Mouse (Mus musculus) E14TG2a.4 (cell line): ENCODE results near the gene Gm5294.

Source experiments
- H3K27me3 ChIP-seq: 2 replicates; pipeline ENCODE4 v1.6.1; 2014; ENCODE audit warnings: low read length, control low read depth; ENCODE audit not compliant: insufficient read depth
- H3K36me3 ChIP-seq: 2 replicates; pipeline ENCODE4 v1.6.1; 2014; ENCODE audit warnings: low read length, control low read depth; ENCODE audit not compliant: insufficient read depth
- H3K4me1 ChIP-seq: replicated peaks from 2 replicates; pipeline ENCODE4 v1.6.1; 2014; ENCODE audit warnings: low read depth, low read length, control low read depth
- H3K4me3 ChIP-seq: replicated peaks from 2 replicates; pipeline ENCODE4 v1.5.1; 2014; ENCODE audit warnings: mild to moderate bottlenecking, low read length
- H3K9me3 ChIP-seq: 2 replicates; pipeline ENCODE4 v1.6.1; 2014; ENCODE audit warnings: low read length, control low read depth
- CTCF ChIP-seq: conservative IDR thresholded peaks from 2 replicates; pipeline ENCODE4 v1.5.1; 2014; ENCODE audit warnings: low read length
- NANOG ChIP-seq: IDR thresholded peaks from 2 replicates; pipeline ENCODE4 v1.6.1; 2014; ENCODE audit warnings: borderline replicate concordance, low read length, mixed read lengths
- POU5F1 ChIP-seq: IDR thresholded peaks from 2 replicates; pipeline ENCODE4 v1.6.1; 2014; ENCODE audit warnings: low read length, borderline replicate concordance

Gene Gm5294

GRCm38 (mm10) chr5:138819780-138820179, at the start of gene Gm5294:
Gm5294 (plus strand) TSS chr5:138820080.
- peaks cover 68% of the 10 kb centered on the region for H3K27me3 ChIP-seq
- peaks cover 6% of the 10 kb centered on the region for H3K9me3 ChIP-seq
- H3K4me3 ChIP-seq, result peak within 1 kb of the TSS; percentile 73
- H3K4me1 ChIP-seq, result peaks cover 22% of the 10 kb centered on the region
- TF ChIP-seq POU5F1 (no peak), NANOG (no peak), CTCF (no peak)
- H3K36me3 ChIP-seq, result no peaks in the 10 kb centered on the region

GRCm38 (mm10) chr5:138775096-138775495, 44.8 kb upstream of the Gm5294 start:
- no peak overlapping the region for H3K4me3 ChIP-seq
- no peaks in the 10 kb centered on the region for H3K9me3 ChIP-seq
- no peaks in the 10 kb centered on the region for H3K36me3 ChIP-seq
- peaks cover 8% of the 10 kb centered on the region for H3K4me1 ChIP-seq
- no peaks in the 10 kb centered on the region for H3K27me3 ChIP-seq
- no peak for TF ChIP-seq NANOG

- no peak overlapping the region for H3K4me3 ChIP-seq
- no peaks in the 10 kb centered on the region for H3K36me3 ChIP-seq
- H3K4me1 ChIP-seq, result peaks cover 8% of the 10 kb centered on the region
- TF ChIP-seq POU5F1, result no peak
- no peak for TF ChIP-seq NANOG
- TF ChIP-seq CTCF, result no peak
- H3K9me3 ChIP-seq, result peaks cover 3% of the 10 kb centered on the region; the same call in 1 of the 2 replicates
- no peaks in the 10 kb centered on the region for H3K27me3 ChIP-seq
Observed at GRCm38 (mm10) chr5:138776346-138776745, 43.5 kb upstream of the Gm5294 start.

- Histone ChIP-seq H3K36me3 (no peaks in the 10 kb centered on the region), H3K9me3 (peaks cover 11% of the 10 kb centered on the region; the same call in 1 of the 2 replicates)
- no peak for TF ChIP-seq NANOG
- no peak for TF ChIP-seq CTCF
- no peak for TF ChIP-seq POU5F1
Observed at GRCm38 (mm10) chr5:138778731-138779463, 41.0 kb upstream of the Gm5294 start.

GRCm38 (mm10) chr5:138779655-138780054, 40.2 kb upstream of the Gm5294 start:
- H3K27me3 ChIP-seq, result no peaks in the 10 kb centered on the region
- TF ChIP-seq NANOG (no peak), CTCF (no peak), POU5F1 (no peak)
- peaks cover 11% of the 10 kb centered on the region; the same call in 1 of the 2 replicates for H3K9me3 ChIP-seq
- no peak overlapping the region for H3K4me3 ChIP-seq
- H3K36me3 ChIP-seq, result no peaks in the 10 kb centered on the region
- H3K4me1 ChIP-seq, result peaks cover 15% of the 10 kb centered on the region

More at GRCm38 (mm10) chr5:138778731-138779463, 41.0 kb upstream of the Gm5294 start:
- Histone ChIP-seq H3K27me3 (no peaks in the 10 kb centered on the region), H3K4me1 (peaks cover 11% of the 10 kb centered on the region), H3K4me3 (no peak overlapping the region)

- peaks cover 11% of the 10 kb centered on the region; the same call in 1 of the 2 replicates for H3K9me3 ChIP-seq
- peaks cover 15% of the 10 kb centered on the region for H3K4me1 ChIP-seq
- H3K4me3 ChIP-seq, result no peak overlapping the region
- no peaks in the 10 kb centered on the region for H3K27me3 ChIP-seq
- H3K36me3 ChIP-seq, result no peaks in the 10 kb centered on the region
- TF ChIP-seq NANOG (no peak), POU5F1 (no peak), CTCF (no peak)
Observed at GRCm38 (mm10) chr5:138782697-138783096, 37.2 kb upstream of the Gm5294 start.

GRCm38 (mm10) chr5:138783181-138783580, 36.7 kb upstream of the Gm5294 start:
- TF ChIP-seq POU5F1 (no peak), CTCF (no peak), NANOG (no peak)

GRCm38 (mm10) chr5:138785986-138786515, 33.8 kb upstream of the Gm5294 start:
- no peaks in the 10 kb centered on the region for H3K36me3 ChIP-seq
- no peaks in the 10 kb centered on the region for H3K27me3 ChIP-seq
- H3K9me3 ChIP-seq, result peaks cover 11% of the 10 kb centered on the region; the same call in 1 of the 2 replicates
- H3K4me3 ChIP-seq, result no peak overlapping the region
- peaks cover 23% of the 10 kb centered on the region for H3K4me1 ChIP-seq
- no peak for TF ChIP-seq CTCF
- TF ChIP-seq NANOG, result no peak
- TF ChIP-seq POU5F1, result no peak

More at GRCm38 (mm10) chr5:138783181-138783580, 36.7 kb upstream of the Gm5294 start:
- Histone ChIP-seq H3K4me1 (peaks cover 15% of the 10 kb centered on the region), H3K9me3 (peaks cover 11% of the 10 kb centered on the region; the same call in 1 of the 2 replicates), H3K4me3 (no peak overlapping the region), H3K27me3 (no peaks in the 10 kb centered on the region), H3K36me3 (no peaks in the 10 kb centered on the region)
